Mouse (Mus musculus): ENCODE results near the gene Cntnap1. TPM values are rescaled to one million over a fixed set of nuclear protein-coding genes. Genes with fewer than 3 reads are reported as not detected.
"Not testable (repeated sequence)": the region's sequence is repeated elsewhere in the genome, so short reads cannot be mapped to it uniquely, and the experiment has no call there.

Gene Cntnap1
- total RNA-seq (2021): 100 to 1,000 TPM; 169 to 171 TPM
- long read RNA-seq, experiment 1, full-length matches to known transcripts: 9 of 25 reads
- long read RNA-seq, experiment 1, partial matches to known transcripts: 10 of 25 reads
- long read RNA-seq, experiment 1, other reads (novel, unspliced or antisense): 6 of 25 reads
- long read RNA-seq, experiment 2, full-length matches to known transcripts: 17 of 36 reads
- long read RNA-seq, experiment 2, partial matches to known transcripts: 15 of 36 reads
- long read RNA-seq, experiment 2, other reads (novel, unspliced or antisense): 4 of 36 reads

DNA sequence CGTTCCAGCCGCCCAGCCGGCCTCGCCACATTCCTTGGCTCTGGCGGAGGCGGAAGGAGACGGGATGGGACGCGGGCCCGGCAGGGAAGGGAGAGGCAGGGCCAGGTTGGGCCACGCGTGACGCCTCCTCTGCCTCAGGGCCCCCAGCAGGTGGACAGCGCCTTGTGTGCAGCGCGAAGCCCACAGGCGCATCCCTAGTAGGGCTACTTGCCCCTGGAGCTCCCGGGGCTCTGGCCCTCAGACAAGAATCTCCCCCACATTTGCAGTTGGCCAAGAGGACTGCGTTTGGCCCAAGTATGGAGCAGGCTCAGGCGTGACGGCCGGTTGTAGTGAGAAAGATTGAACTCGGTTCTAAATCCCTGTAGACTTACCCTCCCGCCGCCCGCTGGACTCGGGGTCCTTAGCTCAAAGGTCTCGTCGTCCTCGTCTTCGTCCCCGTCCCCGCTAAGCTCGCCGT, at the start of gene Cntnap1:
Gene Cntnap1 (plus strand): TSS at position 170 of the 457 bp plus-strand sequence.
- TF ChIP-seq CTCF (conservative IDR thresholded peaks at IDR 0.05): no peak
- peak within 1 kb of the TSS; percentile 86 for H3K27ac ChIP-seq
- no peak for DNase-seq (ENCODE audit: low spot score in 2 of 2)
- H3K4me3 ChIP-seq: peak within 1 kb of the TSS; percentile 78

DNA sequence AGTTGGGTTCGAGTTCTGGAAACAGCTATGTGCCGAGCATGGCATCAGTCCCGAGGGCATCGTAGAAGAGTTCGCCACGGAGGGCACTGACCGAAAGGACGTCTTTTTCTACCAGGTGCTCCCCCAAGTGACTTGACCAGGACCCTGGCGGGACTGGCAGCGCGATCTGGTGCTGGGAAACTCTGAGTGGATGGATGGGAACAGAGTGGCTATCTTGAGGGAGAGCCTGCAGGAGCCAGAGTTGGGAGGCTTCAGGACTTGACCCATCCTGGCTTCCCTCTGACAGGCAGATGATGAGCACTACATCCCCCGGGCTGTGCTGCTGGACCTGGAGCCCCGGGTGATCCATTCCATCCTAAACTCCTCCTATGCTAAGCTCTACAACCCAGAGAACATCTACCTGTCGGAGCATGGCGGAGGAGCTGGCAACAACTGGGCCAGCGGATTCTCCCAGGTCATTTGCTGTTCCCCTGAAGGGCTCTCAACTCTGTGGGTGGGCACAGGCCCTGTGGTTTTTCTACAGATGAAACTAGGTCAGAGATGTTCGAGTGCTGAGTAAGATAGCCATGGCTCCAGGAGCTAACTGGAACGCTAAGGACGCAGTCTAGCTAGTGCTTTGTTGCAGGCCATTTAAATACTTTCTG, 49.7 kb upstream of the Cntnap1 start:
- no peak for DNase-seq (ENCODE audit: low spot score in 2 of 2)

DNA sequence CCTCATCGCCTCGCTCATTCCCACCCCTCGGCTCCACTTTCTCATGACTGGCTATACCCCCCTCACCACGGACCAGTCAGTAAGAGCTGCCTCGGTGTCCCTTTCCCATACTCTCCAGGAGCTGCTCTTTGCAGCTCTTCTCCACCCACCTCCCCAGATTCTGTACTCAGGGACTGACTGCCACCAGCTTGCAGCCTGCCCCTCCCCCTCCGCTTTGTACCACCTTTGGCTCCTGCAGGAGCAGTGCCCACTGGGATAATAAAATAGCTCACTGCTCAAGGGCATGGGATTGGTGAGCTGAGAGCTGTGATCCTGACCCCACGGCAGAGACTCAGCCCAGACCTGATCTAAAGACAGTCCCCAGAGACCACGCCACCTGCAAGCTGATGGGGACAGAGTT, 45.8 kb upstream of the Cntnap1 start:
- H3K27ac ChIP-seq; DNase-seq (ENCODE audit: low spot score in 2 of 2); H3K4me3 ChIP-seq: not testable (repeated sequence)

More for the DNA sequence above, 49.7 kb upstream of the Cntnap1 start:
- Histone ChIP-seq H3K27ac (peak overlapping the region; percentile 94), H3K4me3 (peak overlapping the region; percentile 77)
- no peak for TF ChIP-seq CTCF (conservative IDR thresholded peaks at IDR 0.05)

DNA sequence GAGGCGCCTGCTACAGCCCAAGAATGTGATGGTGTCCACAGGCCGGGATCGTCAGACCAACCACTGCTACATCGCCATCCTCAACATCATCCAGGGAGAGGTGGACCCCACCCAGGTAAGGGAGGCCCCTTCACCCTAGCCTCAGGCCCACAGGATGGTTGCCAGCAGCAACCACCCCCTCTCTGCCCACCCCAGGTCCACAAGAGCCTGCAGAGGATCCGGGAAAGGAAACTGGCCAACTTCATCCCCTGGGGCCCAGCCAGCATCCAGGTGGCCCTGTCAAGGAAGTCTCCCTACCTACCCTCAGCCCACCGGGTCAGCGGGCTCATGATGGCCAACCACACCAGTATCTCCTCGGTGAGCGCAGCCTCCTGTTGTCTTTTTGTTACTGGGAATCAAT, 45.3 kb upstream of the Cntnap1 start:
- not testable (repeated sequence) for DNase-seq (ENCODE audit: low spot score in 2 of 2); H3K4me3 ChIP-seq

DNA sequence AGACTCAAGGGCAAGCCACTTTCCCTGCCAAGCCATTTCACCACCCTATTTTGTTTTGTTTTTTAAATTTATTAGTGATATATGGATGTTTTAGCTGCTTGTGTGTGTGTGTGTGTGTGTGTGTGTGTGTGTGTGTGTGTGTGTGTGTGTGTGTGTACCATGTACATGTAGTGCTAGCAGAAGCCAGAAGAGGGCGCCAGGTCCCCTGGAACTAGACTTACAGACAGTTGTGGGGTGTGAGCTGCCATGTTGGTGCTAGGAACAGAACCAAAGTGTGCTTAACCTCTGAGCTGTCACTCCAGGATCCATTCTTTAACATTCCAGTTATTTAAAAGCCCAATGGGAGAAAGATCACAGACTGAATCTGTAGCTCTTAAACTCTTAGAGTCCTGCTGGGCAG, 43.2 kb upstream of the Cntnap1 start:
- DNase-seq (ENCODE audit: low spot score in 2 of 2): no peak
- Histone ChIP-seq H3K27ac (no peak overlapping the region), H3K4me3 (no peak overlapping the region)
- TF ChIP-seq CTCF (conservative IDR thresholded peaks at IDR 0.05): peak; percentile 47

More for the DNA sequence above, 45.3 kb upstream of the Cntnap1 start:
- not testable (repeated sequence) for H3K27ac ChIP-seq

DNA sequence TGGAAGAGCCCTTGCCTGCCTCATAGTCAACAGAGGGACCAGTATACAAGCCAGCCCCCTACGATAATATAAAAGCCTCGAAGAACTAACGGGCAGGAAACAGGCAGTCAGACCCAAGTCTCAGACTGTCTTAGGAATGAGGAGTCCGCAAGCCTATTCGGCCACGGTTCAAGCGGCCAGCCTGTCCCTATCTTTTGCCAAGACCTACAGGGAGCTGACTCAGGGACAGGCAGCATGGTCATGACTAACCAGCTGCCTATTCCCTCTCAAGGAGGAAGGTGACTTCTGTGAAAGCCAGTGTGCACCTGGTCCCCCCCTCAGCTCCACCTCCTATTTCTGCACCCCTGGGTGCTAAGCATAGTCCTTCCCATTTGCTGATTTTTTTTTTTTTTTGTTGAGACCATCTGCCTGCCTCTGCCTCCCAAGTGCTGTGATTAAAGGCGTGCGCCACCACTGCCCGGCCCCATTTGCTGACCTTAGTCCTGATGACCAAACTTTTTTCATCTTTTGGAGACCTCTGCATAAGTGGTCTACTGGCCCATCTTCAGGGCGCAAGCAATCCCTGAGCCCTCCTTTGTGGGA, 41.2 kb upstream of the Cntnap1 start:
- Histone ChIP-seq H3K27ac (no peak overlapping the region), H3K4me3 (no peak overlapping the region)
- no peak for DNase-seq (ENCODE audit: low spot score in 2 of 2)
- TF ChIP-seq CTCF (conservative IDR thresholded peaks at IDR 0.05): no peak

DNA sequence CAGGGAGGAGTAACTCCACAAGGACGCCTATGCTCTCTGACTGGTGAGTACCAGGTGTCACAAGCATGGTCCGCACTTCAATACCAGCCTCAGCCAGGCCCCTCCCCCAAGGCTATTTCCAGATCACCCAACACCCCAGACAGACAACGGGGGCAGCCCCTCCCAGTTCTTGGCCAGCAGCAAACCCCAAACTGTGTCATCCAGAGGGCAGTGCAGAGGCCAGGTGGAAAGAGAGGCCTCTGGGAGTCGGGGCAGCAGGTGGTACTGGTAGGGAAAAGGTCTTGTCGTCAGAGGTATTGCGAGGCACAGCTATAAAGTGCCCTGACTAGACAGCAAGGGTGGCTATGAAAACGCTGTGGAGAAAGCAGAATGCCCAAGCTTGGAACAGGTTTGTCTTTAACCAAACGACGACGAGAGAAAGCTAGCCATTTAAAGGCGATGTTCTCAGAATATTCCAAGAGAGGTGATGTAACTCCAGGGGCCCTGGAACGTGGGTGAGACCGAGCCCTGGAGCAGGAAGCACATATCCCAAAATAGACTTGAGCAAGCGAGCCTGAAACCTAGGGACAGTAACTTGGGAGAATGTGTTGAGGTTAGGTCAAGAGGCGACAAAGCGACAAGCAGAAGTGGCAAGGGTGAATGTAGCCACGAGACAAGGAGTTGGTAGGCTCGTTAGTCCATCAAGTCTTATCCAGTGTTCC, 40.1 kb upstream of the Cntnap1 start:
- TF ChIP-seq CTCF (conservative IDR thresholded peaks at IDR 0.05): no peak
- Histone ChIP-seq H3K27ac (peak overlapping the region; percentile 65; the same call in 1 of the 2 replicates), H3K4me3 (no peak overlapping the region)
- DNase-seq (ENCODE audit: low spot score in 2 of 2): no peak

DNA sequence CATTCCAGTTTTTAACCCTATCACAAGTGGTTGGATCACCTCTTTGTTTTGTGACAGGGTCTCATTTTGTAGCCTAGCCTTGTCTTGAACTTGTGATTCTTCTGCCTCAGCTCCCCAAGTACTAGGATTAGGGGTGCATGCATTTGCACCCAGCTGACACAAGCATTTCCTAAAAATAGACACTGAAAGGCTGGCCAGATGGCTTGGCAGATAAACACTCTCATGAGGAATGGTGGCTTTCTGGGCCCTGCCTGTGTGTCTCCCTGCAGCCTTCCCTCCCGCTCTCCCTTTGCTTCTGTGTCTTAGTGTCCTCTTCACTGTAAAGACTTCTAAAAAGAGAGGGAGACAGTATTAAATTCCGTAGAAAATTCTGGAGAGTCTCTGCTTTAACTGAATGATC, 39.1 kb upstream of the Cntnap1 start:
- H3K4me3 ChIP-seq: no peak overlapping the region
- no peak for TF ChIP-seq CTCF (conservative IDR thresholded peaks at IDR 0.05)
- DNase-seq (ENCODE audit: low spot score in 2 of 2): no peak
- peak overlapping the region; percentile 65; the same call in 1 of the 2 replicates for H3K27ac ChIP-seq

DNA sequence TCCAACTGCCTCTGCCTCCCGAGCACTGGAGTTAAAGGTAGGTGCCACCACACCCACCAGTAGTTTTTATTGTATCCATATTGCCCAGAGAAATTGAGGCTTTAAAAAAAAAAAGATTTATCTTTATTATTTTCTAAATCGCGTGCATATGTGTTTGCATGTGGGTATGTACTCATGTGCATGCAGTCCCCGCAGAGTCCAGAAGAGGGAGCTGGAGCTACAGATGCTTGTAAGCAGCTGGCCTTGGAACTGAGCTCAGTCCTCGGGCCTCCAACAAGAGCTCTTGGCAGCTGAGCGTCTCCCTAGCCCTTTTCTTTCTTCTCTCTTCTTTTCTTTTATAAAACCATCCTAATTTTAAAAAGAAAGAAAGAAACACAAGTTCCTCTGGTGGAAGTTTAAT, 38.6 kb upstream of the Cntnap1 start:
- H3K4me3 ChIP-seq: no peak overlapping the region
- peak; percentile 68 for TF ChIP-seq CTCF (conservative IDR thresholded peaks at IDR 0.05)
- DNase-seq (ENCODE audit: low spot score in 2 of 2): no peak
- H3K27ac ChIP-seq: peak overlapping the region; percentile 65; the same call in 1 of the 2 replicates

DNA sequence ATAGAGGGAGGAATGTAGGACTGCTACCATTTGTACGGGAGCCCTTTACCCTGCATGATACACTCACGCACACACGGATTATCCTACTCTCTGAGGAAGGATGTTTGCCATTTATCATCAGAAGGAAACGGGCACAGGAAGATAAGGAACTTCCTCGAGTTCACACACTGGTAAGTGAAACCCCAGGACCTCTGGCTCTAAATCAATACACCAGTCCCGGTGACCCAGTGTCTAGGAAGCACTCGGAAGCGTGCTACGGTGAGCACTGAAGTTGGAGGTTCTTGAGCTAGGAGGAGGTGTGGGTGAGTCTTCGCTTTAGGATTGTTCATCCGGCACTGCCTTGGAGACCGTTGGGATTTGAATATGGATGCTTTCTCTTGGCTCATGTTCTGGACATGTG, 37.3 kb upstream of the Cntnap1 start:
- Histone ChIP-seq H3K4me3 (no peak overlapping the region), H3K27ac (no peak overlapping the region)
- no peak for DNase-seq (ENCODE audit: low spot score in 2 of 2)
- no peak for TF ChIP-seq CTCF (conservative IDR thresholded peaks at IDR 0.05)

DNA sequence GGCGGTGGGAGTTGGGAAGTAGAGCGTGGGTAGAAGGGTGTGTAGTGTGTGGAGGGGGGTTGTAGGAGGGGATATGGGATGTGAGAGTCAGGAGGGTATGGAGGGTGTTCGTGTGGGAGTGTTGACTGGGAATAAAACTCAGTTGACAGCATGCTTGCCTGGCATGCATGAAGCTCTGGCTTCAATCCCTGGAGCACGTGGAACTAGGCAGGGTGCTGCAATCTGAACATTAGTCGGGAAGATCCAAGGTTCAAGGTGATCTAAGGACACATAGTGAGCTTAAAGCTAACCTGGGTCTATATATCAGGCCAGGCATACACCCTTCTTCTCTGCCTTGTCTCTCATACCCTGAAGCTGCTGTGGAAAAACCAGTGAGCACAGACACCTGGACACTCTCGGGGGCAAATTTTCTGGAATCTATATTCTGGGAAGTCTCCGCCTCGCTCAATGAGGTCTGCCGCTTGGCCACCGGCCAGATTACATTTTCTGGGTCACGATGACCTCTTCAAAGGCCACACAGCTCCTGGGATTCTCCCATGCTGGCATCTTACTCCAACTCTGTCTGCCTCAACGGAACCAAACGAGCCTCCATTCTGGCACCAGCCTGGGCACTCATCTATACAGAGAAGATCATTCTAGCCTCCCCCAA, 36.0 kb upstream of the Cntnap1 start:
- DNase-seq (ENCODE audit: low spot score in 2 of 2): no peak
- Histone ChIP-seq H3K27ac (no peak overlapping the region), H3K4me3 (no peak overlapping the region)
- TF ChIP-seq CTCF (conservative IDR thresholded peaks at IDR 0.05): no peak

DNA sequence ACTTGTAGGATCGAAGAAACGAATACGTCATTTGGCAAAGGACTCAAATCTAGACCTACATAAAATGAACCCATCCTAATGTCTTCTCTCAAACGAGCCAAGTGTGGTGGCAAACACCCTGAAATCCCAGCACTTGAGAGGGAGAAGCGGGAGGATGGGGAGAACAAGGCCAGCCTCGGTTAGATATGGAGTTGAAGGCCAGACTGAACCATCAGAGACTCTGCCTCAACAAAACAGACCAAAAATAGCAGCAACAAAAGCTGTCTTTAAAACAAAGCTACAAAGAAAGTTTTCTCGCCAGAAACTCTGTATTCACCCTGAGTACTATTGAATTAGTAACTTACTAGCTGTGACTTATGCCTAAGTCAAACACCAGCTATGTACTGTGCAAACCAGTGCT, 33.3 kb upstream of the Cntnap1 start:
- no peak for TF ChIP-seq CTCF (conservative IDR thresholded peaks at IDR 0.05)
- Histone ChIP-seq H3K4me3 (no peak overlapping the region), H3K27ac (no peak overlapping the region)
- no peak for DNase-seq (ENCODE audit: low spot score in 2 of 2)
